Mouse (Mus musculus): ENCODE data around the gene Eefsec.

The Eefsec gene

GRCm38 (mm10) chr6:88342965-88343364, 103.4 kb downstream of the Eefsec start:
- no peak for DNase-seq (ENCODE audit: low read depth)

- no peak for DNase-seq (ENCODE audit: low read depth)
These were observed 105.2 kb downstream of the Eefsec start for GRCm38 (mm10) chr6:88341182-88341581.

DNA sequence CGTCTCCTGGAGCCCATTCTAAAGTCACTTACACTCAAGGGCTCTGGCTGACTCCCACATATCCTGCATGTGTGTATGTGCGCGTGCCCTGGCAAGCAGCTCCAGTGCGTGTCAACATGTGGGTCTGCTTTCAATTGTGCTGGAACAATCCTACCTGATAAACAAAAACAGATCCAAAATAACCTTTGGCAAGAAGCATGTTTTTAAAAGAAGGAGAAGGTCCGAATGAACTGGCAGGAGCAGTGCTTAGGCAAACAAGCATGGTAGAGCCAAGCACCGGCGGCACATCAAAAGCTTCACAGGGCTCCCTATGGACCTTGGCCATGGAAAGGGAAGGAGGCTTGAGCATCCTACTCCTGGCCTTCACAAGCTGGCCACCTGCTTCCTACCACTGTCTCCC, 105.6 kb downstream of the Eefsec start:
- no peak for DNase-seq (ENCODE audit: low read depth)

GRCm38 (mm10) chr6:88329336-88329735, 117.0 kb downstream of the Eefsec start:
- no peak for DNase-seq (ENCODE audit: low read depth)

DNA sequence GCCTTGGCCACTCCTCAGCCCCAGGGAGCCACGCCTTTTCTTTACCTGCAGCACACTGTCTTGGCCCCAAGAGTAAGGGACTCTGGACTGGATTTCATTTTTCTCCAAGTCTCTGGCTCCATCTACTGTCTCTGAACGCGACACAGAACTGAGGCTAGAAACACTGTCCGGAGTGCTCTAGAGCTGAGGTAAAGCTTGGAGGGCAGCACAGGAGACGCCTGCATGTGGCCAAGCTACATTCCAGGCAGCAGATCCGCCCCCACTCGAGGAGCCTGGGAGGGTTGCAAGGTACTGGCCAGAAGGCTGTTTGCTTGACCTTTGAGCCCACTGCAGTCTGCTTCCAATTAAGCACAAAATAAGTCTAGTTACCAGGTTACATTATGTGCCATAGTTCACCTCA, 124.5 kb downstream of the Eefsec start:
- DNase-seq (ENCODE audit: low read depth): no peak

GRCm38 (mm10) chr6:88321253-88321652, 125.1 kb downstream of the Eefsec start:
- no peak for DNase-seq (ENCODE audit: low read depth)

GRCm38 (mm10) chr6:88319735-88320134, 126.6 kb downstream of the Eefsec start:
- no peak for DNase-seq (ENCODE audit: low read depth)

- DNase-seq (ENCODE audit: low read depth): no peak
These were observed 131.0 kb downstream of the Eefsec start for GRCm38 (mm10) chr6:88315295-88315694.

- DNase-seq (ENCODE audit: low read depth): no peak
These were observed 132.4 kb downstream of the Eefsec start for GRCm38 (mm10) chr6:88313937-88314336.

DNA sequence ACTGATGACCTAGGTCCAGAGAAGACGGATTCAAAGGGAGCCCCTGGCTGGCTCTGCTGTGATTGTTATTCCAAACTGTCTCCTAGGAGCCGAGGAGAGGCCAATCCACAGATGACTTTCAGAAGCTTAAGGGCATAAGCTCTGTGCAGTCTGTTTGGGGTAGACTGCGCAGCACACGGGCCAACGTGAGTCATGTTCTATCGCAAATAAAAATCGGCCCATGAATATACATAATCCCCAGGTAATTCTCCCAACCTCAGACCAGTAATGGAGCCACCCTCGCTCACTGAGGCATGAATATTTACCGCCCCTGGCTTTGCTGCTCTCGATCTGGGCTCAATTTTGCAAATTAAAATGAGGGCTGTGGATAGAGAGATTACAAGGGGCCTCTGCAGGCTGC, 134.7 kb downstream of the Eefsec start:
- DNase-seq (ENCODE audit: low read depth): no peak

- no peak for DNase-seq (ENCODE audit: low read depth)
These were observed 140.1 kb downstream of the Eefsec start for GRCm38 (mm10) chr6:88306100-88306746.

DNA sequence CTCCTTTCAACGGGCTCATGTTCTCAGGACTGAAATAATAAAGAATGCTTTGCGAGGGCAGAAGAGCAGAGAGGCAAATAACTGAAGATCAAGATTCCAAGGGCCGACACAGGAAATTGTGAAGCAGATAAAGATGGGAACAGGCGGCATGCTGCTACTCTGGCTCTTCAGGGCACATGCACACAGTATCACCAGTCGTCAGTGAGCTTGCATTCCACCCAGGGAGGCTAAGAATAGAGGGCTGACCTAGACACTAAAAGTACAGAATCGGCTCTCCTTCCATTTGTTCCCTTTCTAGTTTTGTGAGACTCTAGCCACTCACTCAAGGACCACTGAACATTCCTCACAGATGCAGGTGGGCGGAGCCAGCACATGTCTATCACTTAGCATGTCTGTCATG, 145.1 kb downstream of the Eefsec start:
- DNase-seq (ENCODE audit: low read depth): no peak

- no peak for DNase-seq (ENCODE audit: low read depth)
These were observed 146.8 kb downstream of the Eefsec start for GRCm38 (mm10) chr6:88299491-88299890.

- no peak for DNase-seq (ENCODE audit: low read depth)
These were observed 153.9 kb downstream of the Eefsec start for GRCm38 (mm10) chr6:88292274-88292909.

DNA sequence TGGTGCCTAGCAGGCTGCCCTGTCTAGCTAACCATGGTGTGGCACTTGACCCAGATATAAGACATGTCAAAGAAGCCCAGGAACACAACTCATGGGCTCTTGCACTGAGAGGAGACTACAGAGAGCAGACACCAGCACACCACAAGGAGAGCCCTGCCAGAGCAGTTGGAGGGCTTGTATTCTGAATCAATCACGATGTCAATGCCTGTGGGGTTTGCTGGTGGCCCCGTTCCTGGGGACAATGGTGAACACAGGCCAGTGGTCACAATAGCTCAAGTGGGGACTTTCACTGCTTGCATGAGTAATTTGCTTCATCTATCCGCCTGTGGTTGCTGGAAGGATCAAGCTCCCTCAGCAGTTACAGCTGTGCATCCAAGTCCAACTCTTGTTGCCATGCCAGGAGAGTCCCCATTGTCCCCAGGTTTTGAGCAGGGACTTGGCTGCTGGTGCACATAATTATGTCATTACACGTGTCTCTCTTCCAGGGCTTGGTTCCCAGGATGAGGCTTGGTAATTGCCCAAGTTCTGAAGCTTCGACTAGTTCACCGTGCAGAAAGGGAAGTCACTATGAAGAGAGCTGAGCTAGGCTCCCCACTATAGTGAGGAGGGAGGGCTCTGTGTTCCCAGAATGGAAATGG, 156.1 kb downstream of the Eefsec start:
- DNase-seq (ENCODE audit: low read depth): no peak

DNA sequence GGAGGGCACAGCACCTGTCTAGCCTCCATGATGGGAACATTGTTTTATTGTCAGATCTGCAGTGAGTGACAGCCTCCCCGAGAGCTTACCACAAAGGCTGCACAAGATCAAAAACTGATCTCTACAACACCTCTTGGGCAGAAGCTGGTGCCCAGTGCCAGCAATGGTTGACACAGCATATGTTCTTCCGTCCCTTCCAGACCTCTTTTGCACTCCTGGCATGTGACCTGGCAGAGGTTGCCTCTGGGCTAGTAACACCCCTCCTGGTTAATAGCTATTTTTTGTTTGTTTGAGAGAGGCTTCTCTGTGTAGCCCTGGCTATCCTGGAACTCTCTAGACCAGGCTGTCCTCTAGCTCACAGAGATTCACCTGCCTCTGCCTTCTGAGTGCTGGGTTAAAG, 168.2 kb downstream of the Eefsec start:
- no peak for DNase-seq (ENCODE audit: low read depth)

- no peak for DNase-seq (ENCODE audit: low read depth)
These were observed 169.1 kb downstream of the Eefsec start for GRCm38 (mm10) chr6:88277242-88277641.

GRCm38 (mm10) chr6:88276221-88276620, 170.1 kb downstream of the Eefsec start:
- no peak for DNase-seq (ENCODE audit: low read depth)

DNA sequence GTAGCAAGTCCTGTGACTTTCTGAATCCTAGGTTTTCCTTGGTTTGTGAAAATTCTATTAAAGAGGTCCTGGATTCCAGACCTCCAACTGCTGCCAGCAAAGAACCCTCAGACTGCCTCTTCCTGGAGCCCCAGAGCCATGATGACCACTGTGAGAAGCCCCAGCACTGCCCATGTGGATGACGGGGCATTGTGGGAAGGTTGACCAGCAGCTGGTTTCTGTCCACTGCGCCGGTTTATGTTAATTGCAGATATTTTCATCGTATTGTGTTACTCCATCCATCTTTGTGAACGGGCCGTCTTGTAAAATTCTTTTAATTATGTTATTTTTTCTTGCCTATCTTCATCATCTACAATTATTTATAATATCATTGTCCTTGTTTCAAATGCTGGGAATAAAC, 171.7 kb downstream of the Eefsec start:
- DNase-seq (ENCODE audit: low read depth): no peak

DNA sequence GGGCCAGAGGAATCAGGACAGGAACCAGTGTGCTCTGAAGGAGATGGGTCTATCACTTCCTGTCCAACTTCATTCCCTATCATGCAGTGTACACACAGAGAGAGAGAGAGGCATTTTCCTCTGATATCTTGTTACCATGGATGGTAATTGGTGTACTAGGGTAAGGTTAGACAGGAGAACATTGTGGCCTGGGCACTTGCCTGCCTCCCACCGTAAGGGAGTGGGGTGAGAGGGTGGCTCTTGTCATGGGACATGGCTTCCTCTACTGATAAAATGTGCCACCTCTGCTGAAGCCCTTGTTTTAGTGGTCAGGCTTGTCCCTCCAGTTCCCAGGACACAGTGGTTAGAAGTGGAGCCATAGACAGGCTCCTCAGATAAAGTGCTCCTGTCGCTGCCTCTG, 178.4 kb downstream of the Eefsec start:
- no peak for DNase-seq (ENCODE audit: low read depth)

DNA sequence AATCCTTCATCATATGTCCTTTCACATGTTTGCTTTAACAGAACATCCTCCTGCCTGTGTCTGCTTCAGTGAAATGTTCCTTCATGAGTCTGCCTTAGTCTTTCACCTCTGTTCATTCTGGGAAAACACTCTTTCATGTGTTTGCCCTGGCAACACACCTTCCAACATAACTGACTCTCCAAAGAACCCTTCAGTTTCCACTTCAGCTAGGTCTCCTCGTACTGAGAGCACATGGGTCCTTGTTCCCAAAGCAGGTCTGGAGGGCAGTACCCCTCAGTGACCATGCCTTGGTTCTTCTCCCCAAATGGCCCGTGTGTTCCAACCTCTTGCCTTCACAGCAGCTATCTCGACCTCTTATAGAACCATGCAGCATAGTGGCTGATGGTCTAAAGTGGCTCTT, 179.3 kb downstream of the Eefsec start:
- DNase-seq (ENCODE audit: low read depth): no peak

DNA sequence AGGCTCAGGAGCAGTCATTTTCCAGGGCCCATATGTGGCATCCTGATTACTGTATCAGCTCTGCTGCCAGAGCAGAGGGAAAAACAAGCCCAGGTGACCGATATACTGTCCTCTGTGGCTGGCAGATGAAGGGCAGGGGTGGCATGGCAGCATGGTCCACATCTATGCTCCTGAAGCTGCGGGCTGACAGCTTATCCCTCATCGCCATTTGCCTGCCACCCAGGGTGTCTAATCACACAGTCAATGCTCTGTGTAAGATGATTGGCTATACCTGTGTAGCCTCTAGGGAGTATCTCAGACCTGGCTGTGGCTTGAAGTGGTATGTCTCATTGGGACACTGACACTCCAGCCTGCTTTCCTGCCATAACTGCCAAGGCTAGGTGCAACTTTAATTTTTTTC, 180.3 kb downstream of the Eefsec start:
- DNase-seq (ENCODE audit: low read depth): no peak

- DNase-seq (ENCODE audit: low read depth): no peak
These were observed 181.0 kb downstream of the Eefsec start for GRCm38 (mm10) chr6:88265355-88265754.

GRCm38 (mm10) chr6:88262160-88262559, 184.2 kb downstream of the Eefsec start:
- DNase-seq (ENCODE audit: low read depth): no peak

Measured in naive thymus-derived CD4-positive, alpha-beta T cell, adult 2 months (primary cell).